Mouse (Mus musculus) cerebellum, postnatal 4 days (tissue): ENCODE data around the gene Mlycd.

Experiments used
- DNase-seq, 2 experiments: peaks; one replicate each; pipeline ENCODE4 v3.0.0; 2022; ENCODE audit warnings: low spot score in 2 of 2, mixed read lengths in 1 of 2

Gene Mlycd

DNA sequence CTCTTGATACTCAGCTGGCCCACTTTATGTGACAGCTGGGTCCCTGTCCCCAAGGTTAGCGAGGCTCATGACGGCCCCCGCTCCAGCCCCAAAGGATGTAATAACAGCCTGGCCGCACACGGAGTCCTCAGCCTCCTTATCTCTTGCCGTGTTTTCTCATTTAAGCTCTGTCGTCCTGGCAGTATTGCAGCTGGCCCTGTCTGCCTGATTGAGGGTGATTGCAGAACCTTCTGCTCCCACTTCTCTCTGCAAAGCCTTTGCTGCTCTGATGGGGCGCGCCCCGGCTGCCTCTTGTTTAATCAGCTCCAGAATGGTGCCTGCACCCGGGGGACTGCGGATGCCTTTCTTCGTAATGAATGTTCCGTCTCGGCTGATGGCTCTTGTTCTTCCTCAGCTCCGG, 65.0 kb downstream of the Mlycd start:
- no peak for DNase-seq
